ENCODE assay signal across 1 mouse cellular context in genomic region chr5:120612822-120613604, GRCm38 (mm10).
TF ChIP-seq lines count a peak whose summit lies in the region.

No protein-coding gene starts in this region.

TF ChIP-seq in MEL, 35 proteins besides CTCF, POLR2A, EP300 and RAD21 (continued from another document):
- TF ChIP-seq HCFC1 (IDR thresholded peaks at IDR 0.05; ENCODE audit: low read depth, low read length) (peak; percentile 79), ELF1 (IDR thresholded peaks at IDR 0.05; ENCODE audit: low read depth, low read length) (peak; percentile 96), MAZ (IDR thresholded peaks at IDR 0.05; ENCODE audit: low read depth, low read length) (no peak), BHLHE40 (IDR thresholded peaks at IDR 0.05; ENCODE audit: borderline replicate concordance, low read depth, low read length) (no peak), CHD1 (IDR thresholded peaks at IDR 0.05; ENCODE audit: low read depth, low read length) (no peak), SMC3 (IDR thresholded peaks at IDR 0.05; ENCODE audit: low read depth, low read length) (no peak), GATA1 (IDR thresholded peaks at IDR 0.05; ENCODE audit: low read depth, low read length) (no peak), ZKSCAN1 (IDR thresholded peaks at IDR 0.05; ENCODE audit: low read depth, low read length) (no peak), GABPA (IDR thresholded peaks at IDR 0.05; ENCODE audit: low read depth, low read length) (no peak), MAX (IDR thresholded peaks at IDR 0.05; ENCODE audit: low read length) (peak; percentile 82), E2F4 (IDR thresholded peaks at IDR 0.05; ENCODE audit: borderline replicate concordance, low read depth, low read length) (no peak), KAT2A (conservative IDR thresholded peaks at IDR 0.05; ENCODE audit: low read depth, low read length) (no peak), ZC3H11A (IDR thresholded peaks at IDR 0.05; ENCODE audit: low read depth, low read length) (no peak), SIN3A (IDR thresholded peaks at IDR 0.05; ENCODE audit: low read length) (peak; percentile 67), CHD2 (IDR thresholded peaks at IDR 0.05; ENCODE audit: low read length) (no peak), MYC (IDR thresholded peaks at IDR 0.05; ENCODE audit: low read depth, low read length) (peak; percentile 90), MXI1 (IDR thresholded peaks at IDR 0.05; ENCODE audit: low read depth, low read length) (peak; percentile 88), USF2 (IDR thresholded peaks at IDR 0.05; ENCODE audit: borderline replicate concordance in 1 of 2, insufficient read depth in 1 of 2, low read depth in 1 of 2, low read length in 2 of 2) (no peak), MEF2A (IDR thresholded peaks at IDR 0.05; ENCODE audit: extremely low read depth, insufficient replicate concordance, low read depth, low read length, poor library complexity, severe bottlenecking) (no peak), ZNF384 (IDR thresholded peaks at IDR 0.05; ENCODE audit: low read depth, low read length) (no peak), ZMIZ1 (IDR thresholded peaks at IDR 0.05; ENCODE audit: low read depth, low read length) (peak; percentile 84), MAFK (IDR thresholded peaks at IDR 0.05; ENCODE audit: borderline replicate concordance, low read depth, low read length) (no peak), NELFE (IDR thresholded peaks at IDR 0.05; ENCODE audit: low read depth, low read length) (peak; percentile 95), POLR2AphosphoS5 (IDR thresholded peaks at IDR 0.05; ENCODE audit: borderline replicate concordance, low read depth, low read length) (no peak), ETS1 (IDR thresholded peaks at IDR 0.05; ENCODE audit: low read depth, low read length) (no peak), JUND (IDR thresholded peaks at IDR 0.05; ENCODE audit: low read depth, low read length) (no peak), TBP (IDR thresholded peaks at IDR 0.05; ENCODE audit: low read depth, low read length) (peak; percentile 18; the same call in 1 of the 2 replicates), POLR2AphosphoS2 (IDR thresholded peaks at IDR 0.05; ENCODE audit: low read length) (peak; percentile 92), TAL1 (IDR thresholded peaks at IDR 0.05; ENCODE audit: low read length) (no peak), RCOR1 (IDR thresholded peaks at IDR 0.05; ENCODE audit: low read depth, low read length) (no peak), UBTF (IDR thresholded peaks at IDR 0.05; ENCODE audit: borderline replicate concordance, insufficient read depth, low read depth, low read length) (no peak), USF1 (IDR thresholded peaks at IDR 0.05; ENCODE audit: low read depth, low read length) (no peak), NRF1 (IDR thresholded peaks at IDR 0.05; ENCODE audit: insufficient read depth, low read depth, low read length, poor library complexity, severe bottlenecking) (peak; percentile 62), TCF12 (IDR thresholded peaks at IDR 0.05; ENCODE audit: low read depth, low read length) (peak; percentile 51; the same call in 1 of the 2 replicates)
TF ChIP-seq in MEL: peak in this region for 12.
